Mouse (Mus musculus): ENCODE data around the gene Tmem91.

The Tmem91 gene

DNA sequence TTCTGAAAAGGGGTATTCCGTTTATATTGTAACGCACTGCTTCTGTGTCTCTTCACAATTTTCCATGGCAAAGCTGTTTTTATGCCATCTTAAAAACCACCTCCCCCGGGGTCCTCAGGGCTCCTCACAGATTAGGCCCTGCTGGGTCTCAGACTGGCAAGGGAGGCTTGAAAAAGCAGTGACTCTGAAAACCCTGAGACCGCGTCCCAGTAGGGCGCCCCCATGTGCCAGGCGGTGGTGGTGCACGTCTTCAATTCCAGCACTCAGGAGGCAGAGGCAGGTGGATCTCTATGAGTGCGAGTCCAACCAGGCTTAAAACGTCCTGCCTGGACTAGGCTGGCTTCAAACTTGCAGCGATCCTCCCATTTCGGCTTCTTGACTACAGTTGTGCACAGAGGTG lies 25.8 kb upstream of the Tmem91 start:
- intact Hi-C loops (cut with DNase I) = no loop called here

- intact Hi-C loops (cut with DNase I) = no loop called here
These were observed 24.9 kb upstream of the Tmem91 start for GRCm38 (mm10) chr7:25699851-25700250.

DNA sequence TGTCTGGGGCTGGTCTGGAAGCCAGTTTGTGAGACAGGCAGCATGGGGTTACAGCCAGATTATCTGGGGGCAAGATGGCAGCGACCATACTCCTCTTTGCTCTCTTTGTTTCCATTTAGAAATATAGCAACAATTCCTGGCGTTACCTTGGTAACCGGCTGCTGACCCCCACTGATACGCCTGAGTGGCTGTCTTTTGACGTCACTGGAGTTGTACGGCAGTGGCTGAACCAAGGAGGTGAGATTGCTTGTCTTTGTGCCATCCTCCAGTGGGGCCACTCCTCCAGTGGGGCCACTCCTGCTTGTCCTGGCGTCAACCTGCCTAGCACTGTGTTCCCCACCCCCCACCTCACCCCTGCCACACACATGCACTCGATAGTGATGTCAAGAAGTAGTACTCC lies 19.1 kb upstream of the Tmem91 start:
- intact Hi-C loops (cut with DNase I) = no loop called here

DNA sequence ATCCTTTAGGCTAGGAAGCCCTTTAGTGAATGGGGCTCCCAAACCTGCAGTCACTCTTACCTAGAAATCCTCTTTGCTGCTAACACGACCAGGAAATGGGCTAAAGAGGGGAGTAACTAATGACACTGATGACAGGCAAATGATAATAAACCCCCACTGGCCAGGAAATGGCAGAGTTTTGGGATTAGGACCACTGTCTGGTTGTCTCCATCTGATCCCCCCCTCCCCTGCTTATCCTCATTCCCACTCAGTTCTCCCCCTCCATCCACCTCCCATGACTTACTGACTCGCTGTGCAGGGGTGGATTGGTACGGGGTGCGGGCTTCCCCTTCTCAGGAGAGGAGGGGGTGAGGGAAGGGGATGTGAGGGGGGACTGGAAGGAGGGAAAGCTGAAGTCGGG lies 15.1 kb upstream of the Tmem91 start:
- intact Hi-C loops (cut with DNase I) = no loop called here

GRCm38 (mm10) chr7:25689603-25690021 lies 14.6 kb upstream of the Tmem91 start:
- intact Hi-C loops (cut with DNase I) = no loop called here

DNA sequence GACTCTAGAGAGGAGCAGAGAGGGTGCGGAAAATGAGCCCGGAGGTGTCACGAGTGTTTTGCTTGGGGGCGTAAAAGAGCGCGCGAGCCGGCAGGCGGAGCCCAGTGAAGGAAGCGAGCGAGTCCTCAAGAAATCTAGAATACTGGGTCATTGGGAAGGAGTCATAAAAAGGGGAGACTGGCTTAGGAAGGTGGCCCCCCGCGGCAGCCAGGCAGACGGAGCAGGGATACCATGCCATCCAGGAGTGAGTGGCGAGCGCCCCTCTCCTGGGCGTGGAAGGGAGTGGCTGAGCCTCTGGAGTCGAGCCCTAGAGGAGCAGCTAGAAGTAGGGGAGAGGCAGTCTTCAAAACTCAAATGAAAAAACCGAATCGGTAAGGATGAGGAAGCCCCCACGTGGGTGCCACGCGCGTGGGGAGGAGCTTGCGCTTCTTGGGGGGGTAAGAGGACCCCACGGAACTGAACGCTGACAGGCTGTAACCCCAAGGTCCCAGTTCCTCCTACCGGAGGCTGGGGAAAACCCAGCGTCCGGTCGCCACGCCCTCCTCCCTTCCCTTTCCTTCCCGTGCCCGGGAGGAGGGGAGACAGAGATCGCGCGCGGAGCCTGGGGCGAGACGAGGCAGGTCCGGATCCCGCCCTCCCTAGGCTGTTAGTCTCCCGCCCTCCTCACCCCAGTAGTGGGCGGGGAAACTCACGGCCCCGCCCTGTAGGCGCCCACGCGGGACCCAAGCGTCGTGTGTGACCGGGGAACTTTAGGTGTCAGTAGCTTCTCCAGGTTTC lies 14.0 kb upstream of the Tmem91 start:
- intact Hi-C loops (cut with DNase I) = no loop called here

- intact Hi-C loops (cut with DNase I) = no loop called here
These were observed 12.9 kb upstream of the Tmem91 start for GRCm38 (mm10) chr7:25687811-25688401.

- intact Hi-C loops (cut with DNase I) = no loop called here
These were observed 11.9 kb upstream of the Tmem91 start, which contains the start of gene Tgfb1 for GRCm38 (mm10) chr7:25686680-25687531. Gene Tgfb1 (plus strand): TSS chr7:25687002.

DNA sequence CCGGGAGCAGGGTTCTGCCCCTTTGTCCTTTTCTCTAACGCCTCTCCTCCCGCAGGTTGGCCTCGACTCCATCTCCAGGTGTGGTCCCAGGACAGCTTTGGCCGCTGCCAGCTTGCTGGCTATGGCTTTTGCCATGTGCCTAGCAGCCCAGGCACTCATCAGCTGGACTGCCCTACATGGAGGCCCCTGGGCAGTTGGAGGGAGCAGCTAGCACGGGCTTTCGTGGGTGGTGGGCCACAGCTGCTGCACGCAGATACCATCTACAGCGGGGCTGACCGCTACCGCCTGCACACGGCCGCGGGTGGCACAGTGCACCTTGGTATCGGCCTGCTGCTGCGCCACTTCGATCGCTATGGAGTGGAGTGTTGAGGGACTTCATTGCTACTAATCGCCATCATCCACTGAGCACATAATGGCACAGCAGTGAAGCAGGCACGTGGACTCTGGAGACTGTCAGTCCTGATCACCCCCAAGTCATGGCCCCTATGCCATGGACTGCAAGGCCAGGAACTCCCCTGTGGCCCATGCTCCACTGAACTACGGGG lies 11.0 kb upstream of the Tmem91 start:
- intact Hi-C loops (cut with DNase I) = no loop called here

GRCm38 (mm10) chr7:25684659-25685058 lies 9.7 kb upstream of the Tmem91 start:
- intact Hi-C loops (cut with DNase I) = no loop called here

- intact Hi-C loops (cut with DNase I) = no loop called here
These were observed 8.7 kb upstream of the Tmem91 start for GRCm38 (mm10) chr7:25683474-25684180.

DNA sequence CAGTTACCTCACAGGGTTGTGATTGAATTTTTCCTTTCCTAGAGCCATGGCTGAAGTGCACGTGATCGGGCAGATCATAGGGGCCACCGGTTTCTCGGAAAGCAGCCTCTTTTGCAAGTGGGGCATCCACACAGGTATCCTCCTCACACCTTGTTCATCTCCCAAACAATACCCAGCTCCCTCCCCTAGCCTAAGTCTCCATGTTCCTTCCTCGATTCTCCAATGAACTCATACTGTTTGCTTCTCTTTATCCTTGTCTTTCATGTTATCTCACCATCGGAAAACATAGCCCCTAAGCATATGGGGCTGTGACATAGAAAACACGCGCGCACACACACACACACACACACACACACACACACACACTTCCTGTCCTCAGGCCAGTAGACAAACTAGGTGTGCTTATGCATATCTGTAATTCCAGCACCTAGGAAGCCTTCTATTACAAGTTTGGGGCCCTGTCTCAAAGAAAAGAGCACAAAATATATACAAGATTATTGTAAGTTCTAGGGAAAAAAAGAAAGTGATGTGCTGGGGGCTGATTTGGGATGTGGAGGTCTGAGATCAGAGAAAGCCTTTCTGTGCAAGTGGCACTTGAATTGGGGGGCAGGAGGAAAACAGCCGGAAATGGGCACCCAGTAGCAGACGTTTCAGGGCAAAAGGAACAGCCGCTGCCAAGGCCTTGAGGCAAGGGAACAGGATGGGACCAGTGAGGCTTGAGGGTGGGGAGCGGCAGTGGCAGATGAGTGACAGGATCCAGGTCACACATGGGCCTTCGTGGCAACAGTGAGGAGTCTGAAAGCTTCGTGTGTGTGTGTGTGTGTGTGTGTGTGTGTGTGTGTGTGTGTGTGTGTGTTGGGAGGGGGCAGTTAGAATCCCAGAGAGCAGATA lies 6.6 kb upstream of the Tmem91 start:
- intact Hi-C loops (cut with DNase I) = no loop called here

DNA sequence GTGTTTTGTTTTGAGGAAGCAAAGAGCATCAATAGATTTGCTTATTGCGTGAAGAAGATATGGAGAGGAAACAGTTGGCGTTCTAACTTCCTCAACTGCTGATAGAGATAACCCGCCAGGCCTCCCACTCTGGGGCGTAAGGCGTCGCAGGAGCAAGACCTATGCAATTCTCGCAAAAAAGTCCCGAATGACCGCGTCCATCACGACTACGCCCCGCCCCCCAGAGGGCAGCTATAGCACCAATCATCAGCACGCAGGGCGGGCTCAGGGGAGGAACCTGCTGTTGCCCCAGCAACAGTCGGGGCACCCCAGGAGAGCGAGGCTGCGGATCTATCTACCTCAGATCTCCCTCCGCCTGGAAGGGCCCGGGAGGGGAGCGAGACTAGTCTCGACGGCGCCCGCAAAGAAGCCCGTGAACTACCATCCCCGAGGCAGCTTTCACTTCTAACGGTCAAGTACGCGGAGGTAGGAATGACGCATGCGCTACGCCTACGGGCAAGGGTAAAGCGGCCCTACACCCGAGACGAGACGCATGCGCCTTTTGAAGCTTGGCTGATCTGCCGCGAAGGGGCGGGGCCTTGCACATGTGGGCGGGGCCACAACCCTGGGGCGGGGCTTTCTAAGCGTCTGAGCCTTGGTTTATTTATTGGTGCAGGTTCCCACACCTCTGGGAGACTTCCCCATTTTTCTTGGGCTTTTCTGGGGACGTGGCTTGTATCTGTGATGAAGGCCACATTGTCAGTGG lies 5.7 kb upstream of the Tmem91 start, which contains the start of gene B9d2:
Gene B9d2, plus strand, starts transcription at position 267 of the 745 bp plus-strand sequence.
- intact Hi-C loops (cut with DNase I) = no loop called here

DNA sequence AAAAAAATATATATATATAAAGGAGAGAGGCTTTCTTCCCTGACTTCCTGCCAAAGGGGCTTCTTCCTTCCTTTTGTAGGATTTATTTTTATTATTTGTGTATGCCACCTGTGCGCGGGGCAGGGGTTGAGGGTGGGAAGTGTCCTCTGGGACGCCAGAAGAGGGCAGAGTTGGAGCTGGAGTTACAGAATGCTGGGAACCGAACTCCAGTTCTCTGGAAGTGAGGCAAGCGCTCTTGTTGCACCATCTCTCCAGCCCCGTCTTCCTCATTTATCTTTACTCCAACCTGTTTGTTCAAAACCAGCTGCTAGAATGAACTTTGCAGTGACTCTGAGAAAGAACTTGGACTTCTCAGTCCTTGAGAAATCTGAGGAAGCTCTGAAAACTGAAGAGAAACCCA lies 5.0 kb upstream of the Tmem91 start:
- intact Hi-C loops (cut with DNase I) = no loop called here

DNA sequence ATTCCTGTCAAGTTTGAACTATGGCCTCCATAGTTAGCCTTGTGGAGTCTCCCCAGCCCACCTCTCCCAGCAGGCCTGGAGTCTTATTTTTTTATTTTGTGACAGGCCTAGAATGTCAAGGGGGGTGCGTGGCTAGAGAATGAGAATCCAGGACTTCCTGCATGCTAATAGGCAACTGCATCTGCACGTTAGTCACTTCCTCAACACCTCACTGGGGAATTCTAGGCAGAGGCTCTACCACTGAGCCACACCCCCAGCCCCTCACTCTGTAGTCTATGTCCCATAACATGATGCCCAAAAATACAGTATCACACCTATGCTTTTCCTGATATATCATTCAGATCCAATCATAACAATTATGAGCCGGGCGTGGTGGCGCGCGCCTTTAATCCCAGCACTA lies 2.0 kb upstream of the Tmem91 start:
- intact Hi-C loops (cut with DNase I) = no loop called here

- intact Hi-C loops (cut with DNase I) = no loop called here
These were observed 1.3 kb upstream of the Tmem91 start for GRCm38 (mm10) chr7:25676085-25676781.

DNA sequence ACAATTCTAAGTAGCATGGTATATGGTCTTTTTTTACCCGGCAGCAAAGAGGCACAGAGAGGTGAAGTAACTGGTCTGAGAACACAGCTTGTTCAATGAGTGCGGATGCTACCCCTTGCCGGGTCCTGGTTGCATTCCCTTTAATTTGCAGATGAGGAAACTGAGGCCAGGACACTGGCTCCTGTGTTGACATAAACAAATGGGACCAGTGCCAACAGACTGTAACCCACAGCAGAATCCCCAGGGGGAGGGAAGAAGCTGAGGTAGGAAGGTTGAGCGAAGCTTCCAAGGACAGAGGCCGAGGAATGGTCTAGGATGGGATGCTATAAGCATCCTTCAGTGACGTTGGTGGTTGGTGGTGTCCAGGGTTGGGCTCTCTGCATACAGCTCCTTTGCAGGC lies 439 bp upstream of the Tmem91 start:
- intact Hi-C loops (cut with DNase I) = no loop called here

- intact Hi-C loops (cut with DNase I) = no loop called here
These were observed 669 bp downstream of the Tmem91 start for GRCm38 (mm10) chr7:25674297-25674696.

DNA sequence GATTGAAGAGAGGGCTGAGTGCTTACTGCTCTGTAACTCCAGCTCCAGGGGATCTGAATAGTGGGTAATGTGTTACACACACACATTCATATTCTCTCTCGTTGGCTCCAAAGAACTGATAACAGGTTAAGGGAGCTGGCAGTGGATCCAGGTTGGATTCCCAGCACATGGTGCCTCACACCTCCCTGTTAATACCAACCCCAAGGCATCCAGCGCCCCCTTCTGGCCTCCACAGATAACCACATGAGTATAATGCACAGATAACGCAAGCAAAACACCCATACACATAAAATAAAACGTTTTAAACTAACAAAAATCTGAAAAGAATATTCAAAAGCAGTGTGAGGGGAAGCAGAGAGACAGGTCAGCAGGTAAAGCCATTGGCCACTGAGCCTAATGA lies 2.5 kb downstream of the Tmem91 start:
- intact Hi-C loops (cut with DNase I) = no loop called here
